Mouse (Mus musculus) megakaryocyte, embryonic 14.5 days (primary cell): ENCODE measurements around the gene Ccr4.

ENCODE experiments used
- FLI1 ChIP-seq: IDR thresholded peaks from 2 replicates; pipeline ENCODE4 v1.6.1; 2012; ENCODE audit warnings: low read length, inconsistent platforms, mixed read lengths
- GATA1 ChIP-seq: IDR thresholded peaks from 3 replicates; pipeline ENCODE4 v1.6.1; 2012; ENCODE audit warnings: mixed read lengths, low read length, inconsistent platforms, borderline replicate concordance

- no peak for TF ChIP-seq FLI1
- TF ChIP-seq GATA1, result no peak
Measured at GRCm38 (mm10) chr9:114528680-114529048, 23.9 kb upstream of the Ccr4 start.
